Mouse (Mus musculus) liver, adult 2 months (tissue): ENCODE measurements at regions not wholly inside any gene's neighbourhood (a gene's known extent, or its start where the extent isn't known, plus 50 kb on each side); places are given as distances from the start of the nearest gene placed in this dataset.

ENCODE experiments used
- DNase-seq: peaks from one replicate; pipeline ENCODE4 v3.0.0-alpha.2; 2011; ENCODE audit warnings: low read depth, low spot score; ENCODE audit errors: extremely low read depth
- H3K27ac ChIP-seq: fragments of 200-500 bp; replicated peaks from 2 replicates; pipeline ENCODE4 v1.5.1; 2012; ENCODE audit warnings: low read depth, mild to moderate bottlenecking, control low read depth, inconsistent platforms, low read length; ENCODE audit not compliant: insufficient read depth
- H3K27me3 ChIP-seq: fragments of 200-500 bp; 2 replicates; pipeline ENCODE4 v1.6.1; 2012; ENCODE audit warnings: mild to moderate bottlenecking, moderate library complexity, low read length, inconsistent platforms; ENCODE audit not compliant: control insufficient read depth, insufficient read depth
- H3K36me3 ChIP-seq: fragments of 200-500 bp; 2 replicates; pipeline ENCODE4 v1.6.1; 2012; ENCODE audit warnings: low read length, inconsistent platforms; ENCODE audit not compliant: control insufficient read depth, insufficient read depth
- H3K4me1 ChIP-seq: fragments of 200-500 bp; 2 replicates; pipeline ENCODE4 v1.6.1; 2011; ENCODE audit warnings: low read length; ENCODE audit not compliant: control insufficient read depth, insufficient read depth
- H3K4me3 ChIP-seq: fragments of 200-500 bp; 2 replicates; pipeline ENCODE4 v1.5.1; 2011; ENCODE audit warnings: low read depth, mild to moderate bottlenecking, control low read depth, low read length, moderate library complexity; ENCODE audit not compliant: insufficient read depth
- H3K79me2 ChIP-seq: fragments of 200-500 bp; 2 replicates; pipeline ENCODE4 v1.6.1; 2012; ENCODE audit warnings: inconsistent platforms, mild to moderate bottlenecking, low read length, moderate library complexity; ENCODE audit not compliant: control insufficient read depth, insufficient read depth
- H3K9ac ChIP-seq: fragments of 200-500 bp; 2 replicates; pipeline ENCODE4 v1.6.1; 2012; ENCODE audit warnings: low read depth, mild to moderate bottlenecking, control low read depth, inconsistent platforms, low read length
- CTCF ChIP-seq: fragments of 200-500 bp; IDR thresholded peaks from 2 replicates; pipeline ENCODE4 v1.5.1; 2011; ENCODE audit warnings: low read depth, low read length, control low read depth
- POLR2A ChIP-seq: fragments of 200-500 bp; IDR thresholded peaks from 2 replicates; pipeline ENCODE4 v1.6.1; 2011; ENCODE audit warnings: low read length, control low read depth; ENCODE audit not compliant: insufficient read depth; ENCODE audit errors: extremely low read depth
- WGBS: fragments of 180-500 bp; shearing (Covaris S2); methylation state at CpG from one replicate; pipeline ENCODE4 v1.1.7; 2018; 5-methylcytosine and 5-hydroxymethylcytosine counted together

DNA sequence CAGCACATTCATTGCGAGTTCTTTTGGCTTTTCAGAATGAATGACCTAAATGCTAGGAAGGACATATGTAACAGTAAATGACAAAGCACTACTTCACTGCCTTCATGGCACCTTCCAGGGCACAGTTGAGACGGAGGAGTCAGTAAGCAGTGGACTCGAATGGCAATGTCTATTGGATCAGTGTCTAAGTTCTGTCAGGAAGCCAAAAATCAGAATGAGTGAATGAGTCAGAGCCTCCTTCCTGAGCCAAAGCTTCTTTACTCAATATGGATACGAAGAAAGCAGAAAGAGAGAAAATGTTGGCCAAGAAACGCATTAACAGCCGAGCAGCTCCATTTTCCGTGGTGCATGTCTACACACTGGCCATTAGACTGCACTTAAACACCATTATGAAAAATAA is 268.3 kb downstream of the Elavl2 start:
- Histone ChIP-seq H3K4me1 (no peaks in the 10 kb centered on the region), H3K79me2 (no peaks in the 10 kb centered on the region), H3K9ac (no peak overlapping the region), H3K4me3 (no peak overlapping the region), H3K36me3 (no peaks in the 10 kb centered on the region), H3K27ac (no peak overlapping the region), H3K27me3 (no peaks in the 10 kb centered on the region)
- 84% methylated on average over 7 of the region's 7 CpGs for WGBS
- DNase-seq: no peak
- TF ChIP-seq POLR2A (no peak), CTCF (no peak)

DNA sequence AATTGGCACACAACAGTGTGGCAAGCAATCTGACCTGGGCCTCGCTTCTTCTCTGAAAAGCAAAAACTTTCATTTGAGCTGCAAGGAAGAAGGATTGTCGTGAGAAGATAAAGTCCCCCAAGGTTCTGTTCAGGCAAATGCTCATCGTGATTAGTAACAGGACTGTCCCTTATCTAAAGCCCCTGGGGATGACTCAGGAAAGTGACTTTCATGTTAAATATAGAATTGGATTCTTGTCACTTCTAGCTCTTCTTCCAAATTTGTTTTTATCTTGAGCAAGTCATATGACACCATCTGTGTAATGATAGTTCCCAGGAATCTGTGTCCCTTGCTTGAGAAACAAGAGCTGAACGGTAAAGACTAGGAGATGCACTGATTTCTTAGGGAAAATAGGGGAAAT is 280.3 kb downstream of the Elavl2 start:
- H3K9ac ChIP-seq: no peak overlapping the region
- DNase-seq: no peak
- H3K4me1 ChIP-seq: no peaks in the 10 kb centered on the region
- no peak for TF ChIP-seq POLR2A
- TF ChIP-seq CTCF: no peak
- no peaks in the 10 kb centered on the region for H3K79me2 ChIP-seq
- H3K27me3 ChIP-seq: no peaks in the 10 kb centered on the region
- no peak overlapping the region for H3K4me3 ChIP-seq
- H3K36me3 ChIP-seq: no peaks in the 10 kb centered on the region
- 56% methylated on average over 4 of the region's 4 CpGs for WGBS
- no peak overlapping the region for H3K27ac ChIP-seq

DNA sequence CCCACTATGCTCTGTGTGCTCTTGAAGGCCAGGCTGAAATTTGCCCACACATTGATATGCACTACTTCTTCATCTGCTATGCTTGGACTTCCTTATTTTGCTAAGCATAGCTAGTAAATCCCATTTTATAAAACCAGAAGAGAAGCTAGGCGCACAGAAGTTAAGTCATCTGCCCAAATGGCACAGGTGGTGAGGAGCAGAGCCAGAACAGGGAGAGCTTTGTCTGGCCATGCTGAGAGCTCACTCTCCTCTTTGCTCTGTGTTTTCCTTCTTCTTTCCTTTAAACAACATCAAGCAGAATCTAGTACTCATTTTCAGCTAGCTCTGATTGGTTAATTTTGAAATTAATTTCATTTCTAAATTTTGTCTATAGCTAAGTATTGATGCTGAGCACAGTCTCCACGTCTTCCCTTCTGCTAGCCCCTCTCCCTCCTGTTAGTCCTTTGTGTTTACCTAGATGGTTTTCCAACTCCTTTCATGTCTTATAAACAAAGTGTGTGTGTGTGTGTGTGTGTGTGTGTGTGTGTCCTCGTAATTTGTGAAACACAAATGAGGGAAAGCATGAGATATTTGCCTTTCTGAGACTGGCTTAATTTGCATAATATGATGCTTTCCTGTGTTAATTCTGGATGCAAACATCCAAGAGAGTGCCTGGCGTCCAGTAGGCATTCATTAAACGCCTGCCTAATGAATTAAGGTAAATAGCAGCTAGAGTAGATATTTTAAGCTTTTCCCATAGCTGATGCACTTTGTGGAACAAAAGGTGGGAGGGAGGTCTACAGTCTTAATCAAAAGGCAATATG is 283.6 kb downstream of the Elavl2 start:
- WGBS: 71% methylated on average over 5 of the region's 5 CpGs
- no peak overlapping the region for H3K4me3 ChIP-seq
- H3K27me3 ChIP-seq: no peaks in the 10 kb centered on the region
- DNase-seq: no peak
- no peaks in the 10 kb centered on the region for H3K4me1 ChIP-seq
- H3K79me2 ChIP-seq: no peaks in the 10 kb centered on the region
- H3K9ac ChIP-seq: no peak overlapping the region
- H3K36me3 ChIP-seq: no peaks in the 10 kb centered on the region
- no peak for TF ChIP-seq POLR2A
- TF ChIP-seq CTCF: no peak
- no peak overlapping the region for H3K27ac ChIP-seq

DNA sequence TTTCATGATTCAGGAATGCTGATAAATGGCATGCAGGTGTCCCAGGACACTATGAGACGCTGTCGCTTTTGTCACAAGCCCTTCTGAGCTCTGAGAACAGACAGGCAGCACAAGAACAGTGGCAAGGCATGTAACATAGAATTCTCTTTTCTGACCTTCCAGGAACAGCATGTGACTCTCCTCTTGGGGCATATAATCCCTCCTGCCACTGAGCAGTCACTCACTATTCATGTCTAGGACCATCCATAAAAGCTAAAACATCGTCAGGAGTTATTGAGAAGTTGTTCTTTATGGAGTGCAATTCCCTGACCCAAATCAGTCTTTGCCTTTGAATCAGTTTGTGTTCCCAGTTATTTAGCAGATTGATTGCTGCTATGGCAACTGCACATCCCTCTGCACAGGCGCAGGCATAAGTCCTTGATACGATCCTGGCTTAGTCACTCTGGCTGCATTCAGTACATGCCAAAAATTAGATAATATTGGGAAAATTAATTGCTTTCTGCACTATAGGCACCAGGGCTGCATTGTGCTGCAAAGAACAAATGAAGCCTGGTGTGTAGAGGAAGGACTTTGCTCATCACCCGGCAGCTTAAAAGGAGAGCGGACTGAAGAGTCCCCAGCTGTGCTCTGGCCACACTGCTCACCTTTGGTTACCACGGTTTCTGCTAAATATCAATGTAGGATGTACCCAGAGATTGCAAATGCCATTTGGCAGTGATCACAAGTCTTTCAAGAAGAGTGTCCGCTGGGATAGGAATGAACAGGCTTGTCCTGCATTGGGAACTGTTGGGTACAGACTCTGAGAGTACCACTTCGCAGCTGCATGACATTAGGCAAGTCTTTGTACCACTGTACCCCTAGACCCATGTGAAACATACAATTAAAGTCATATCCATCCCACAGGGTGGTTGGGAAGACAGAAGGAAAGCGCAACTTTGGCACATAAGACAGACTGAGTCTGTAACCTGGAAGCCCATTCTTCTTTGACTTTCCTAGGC is 288.6 kb downstream of the Elavl2 start:
- Histone ChIP-seq H3K36me3 (no peaks in the 10 kb centered on the region), H3K27ac (no peak overlapping the region), H3K4me3 (no peak overlapping the region), H3K9ac (no peak overlapping the region), H3K27me3 (no peaks in the 10 kb centered on the region), H3K4me1 (no peaks in the 10 kb centered on the region), H3K79me2 (no peaks in the 10 kb centered on the region)
- DNase-seq: no peak
- TF ChIP-seq POLR2A (no peak), CTCF (no peak)
- WGBS: 84% methylated on average over 11 of the region's 11 CpGs

DNA sequence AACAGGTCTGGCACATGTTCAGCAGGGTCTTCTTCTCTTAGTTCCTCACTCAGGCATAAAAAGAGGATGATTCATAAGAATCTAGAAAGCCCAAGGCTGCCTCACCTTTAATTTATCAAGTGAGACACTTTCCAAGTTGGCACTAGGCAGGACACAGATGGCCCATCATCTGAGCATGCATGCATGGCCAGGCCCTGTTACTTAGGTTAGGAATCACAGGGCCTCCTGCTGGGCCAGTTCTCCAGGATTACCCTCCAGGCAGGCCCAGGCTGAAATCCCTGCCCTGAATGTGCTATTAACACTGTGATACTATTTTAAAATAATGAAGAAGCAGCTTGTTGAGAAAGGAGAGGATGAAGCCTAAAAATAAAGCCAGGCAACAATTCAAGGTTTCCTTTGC is 304.5 kb downstream of the Elavl2 start:
- Histone ChIP-seq H3K27ac (no peak overlapping the region), H3K4me1 (no peaks in the 10 kb centered on the region), H3K79me2 (no peaks in the 10 kb centered on the region), H3K4me3 (no peak overlapping the region), H3K36me3 (no peaks in the 10 kb centered on the region), H3K27me3 (no peaks in the 10 kb centered on the region), H3K9ac (no peak overlapping the region)
- TF ChIP-seq CTCF (no peak), POLR2A (no peak)
- no peak for DNase-seq
